Mouse (Mus musculus): ENCODE results near the gene Abhd15. TPM values are rescaled to one million over a fixed set of nuclear protein-coding genes. Genes with fewer than 3 reads are reported as not detected.
"Not testable (repeated sequence)": the region's sequence is repeated elsewhere in the genome, so short reads cannot be mapped to it uniquely, and the experiment has no call there.

Abhd15 gene
- total RNA-seq, 2 experiments from 2014 or later: 0.28 to 0.52 TPM

DNA sequence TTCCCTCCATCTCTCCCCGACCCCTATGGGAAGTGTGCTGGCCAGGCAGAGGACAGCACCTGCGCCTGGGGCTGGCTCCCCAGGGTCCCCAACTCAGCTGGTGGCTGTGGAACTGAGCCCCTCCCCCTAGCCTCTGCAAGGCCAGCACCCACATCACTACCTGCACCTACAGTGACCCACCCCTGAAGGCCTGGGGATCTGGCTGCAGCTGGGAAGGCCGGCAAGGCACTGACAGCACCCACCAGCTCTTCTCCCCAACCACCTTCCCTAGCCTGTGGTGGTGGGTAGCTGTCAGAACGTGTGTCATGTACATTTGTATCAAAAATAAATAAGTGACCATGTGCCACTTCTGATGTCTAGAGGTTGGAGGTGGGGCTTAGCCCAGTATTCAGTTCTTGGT lies 7.5 kb upstream of the Abhd15 start:
- DNase-seq: no peak
- intact Hi-C loops (cut with DNase I): no loop called here

DNA sequence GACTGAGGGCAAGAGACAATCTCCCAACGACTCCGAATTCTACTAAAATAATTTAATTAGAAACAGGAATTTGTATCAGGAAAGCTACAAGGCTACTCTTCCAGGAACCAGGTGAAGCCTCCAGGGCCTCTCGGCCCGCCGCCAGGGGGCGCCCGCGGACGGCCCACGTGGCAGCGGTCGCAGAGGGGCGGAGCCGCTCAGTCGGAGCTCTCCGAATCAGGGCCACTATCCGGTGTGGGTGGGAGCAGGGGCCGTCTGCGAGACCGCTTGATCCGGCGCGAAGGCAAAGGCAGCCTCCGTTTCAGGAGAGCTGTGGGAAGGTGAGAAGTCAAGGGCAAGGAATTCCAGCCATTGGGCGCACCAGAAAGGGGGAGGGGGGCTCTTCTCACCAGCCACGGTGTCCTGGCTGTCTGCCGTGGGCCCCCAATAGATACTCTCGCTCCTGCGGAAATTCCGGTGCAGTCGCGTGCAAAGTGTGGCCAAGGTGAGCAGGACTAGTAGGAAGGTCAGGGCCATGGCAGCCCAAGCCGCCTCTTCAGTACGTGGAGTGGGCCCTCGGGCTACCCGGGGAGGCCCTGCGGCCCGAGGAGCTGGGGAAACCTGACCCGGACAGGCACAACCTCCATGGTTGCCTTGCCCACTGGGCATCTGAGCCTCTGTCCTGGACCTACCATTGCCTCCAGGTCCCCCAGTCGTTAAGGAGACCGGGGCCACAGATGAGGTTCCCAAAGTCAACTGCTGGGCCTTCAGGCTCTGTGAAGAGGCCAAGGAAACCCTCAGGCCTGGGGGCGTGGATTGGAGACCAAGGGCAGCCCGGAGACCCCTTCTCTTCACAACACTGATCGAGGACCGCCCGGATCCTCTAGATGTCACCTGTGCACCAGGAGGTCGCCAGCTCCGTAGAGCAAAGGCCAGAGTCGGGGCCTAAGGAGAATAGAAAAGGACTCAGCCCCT lies 6.6 kb upstream of the Abhd15 start:
- DNase-seq: peak; percentile 78 to 82
- intact Hi-C loops (cut with DNase I): no loop called here

DNA sequence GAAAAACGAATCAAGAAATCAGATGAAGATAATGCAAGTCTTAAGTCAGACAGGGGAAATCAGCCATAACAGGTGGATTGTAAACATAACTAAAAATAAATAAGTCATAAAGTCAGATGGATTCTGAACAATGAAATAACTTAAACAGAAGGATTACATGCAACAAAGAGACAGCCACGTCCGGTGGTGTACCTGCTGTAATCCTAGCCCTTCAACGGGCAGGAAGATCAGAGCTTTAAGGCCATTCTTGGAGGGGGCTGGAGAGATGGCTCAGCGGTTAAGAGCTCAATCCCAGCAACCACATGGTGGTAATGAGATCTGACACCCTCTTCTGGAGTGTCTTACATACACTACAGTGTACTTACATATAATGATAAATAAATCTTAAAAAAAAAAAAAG lies 3.6 kb upstream of the Abhd15 start:
- intact Hi-C loops (cut with DNase I): loop anchor here (5.0 kb wide), 1 partner anchor 116 kb away; no protein-coding TSS in a partner anchor
- DNase-seq: no peak

DNA sequence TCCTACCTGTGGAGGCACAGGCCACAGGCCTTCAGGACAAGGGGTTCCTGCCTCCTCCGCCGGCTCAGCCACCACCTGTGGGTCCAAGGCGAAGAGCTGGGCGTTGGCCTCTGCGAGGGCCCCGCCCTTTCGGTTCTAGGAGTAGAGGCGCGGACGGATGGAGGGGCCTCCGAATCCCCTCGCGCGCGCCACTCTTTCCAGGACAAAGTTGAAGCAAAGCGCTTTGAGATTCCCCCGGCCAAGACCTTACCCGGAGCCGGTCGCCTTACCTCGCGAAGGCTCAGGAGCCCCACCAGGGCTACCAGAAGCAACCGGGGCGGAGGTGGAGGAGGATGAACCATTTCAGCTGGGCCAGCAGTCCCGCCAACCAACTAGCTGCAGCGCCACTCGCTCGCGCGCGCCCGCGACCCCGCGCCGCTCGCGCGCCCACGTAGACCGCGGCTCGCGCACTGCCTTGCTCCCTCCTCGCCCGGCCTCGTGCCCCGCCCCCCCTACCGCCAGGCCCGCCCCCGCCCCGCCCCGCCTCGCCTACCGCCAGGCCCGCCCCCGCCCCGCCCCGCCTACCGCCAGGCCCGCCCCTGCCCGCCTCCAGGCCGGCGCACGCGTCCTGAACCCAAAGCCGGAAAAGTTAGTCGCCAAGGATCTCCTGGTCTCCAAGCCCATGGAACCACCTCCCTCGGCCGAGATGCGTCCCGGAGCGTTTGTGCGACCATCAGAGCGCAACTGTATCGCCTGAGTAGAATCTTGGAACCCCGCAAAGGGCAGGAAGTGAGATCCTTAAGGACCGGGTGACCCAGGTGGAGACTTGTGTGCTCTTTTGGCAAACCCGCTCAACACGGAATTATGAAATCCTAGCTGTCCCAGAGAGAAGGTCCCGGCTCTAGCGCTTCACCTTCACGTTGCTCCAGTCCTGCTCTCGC lies 1.8 kb upstream of the Abhd15 start:
- DNase-seq: peak; percentile 78 to 82
- intact Hi-C loops (cut with DNase I): loop anchor here (2.0 to 5.0 kb wide), 2 partner anchors 22 to 114 kb away; no protein-coding TSS in a partner anchor

DNA sequence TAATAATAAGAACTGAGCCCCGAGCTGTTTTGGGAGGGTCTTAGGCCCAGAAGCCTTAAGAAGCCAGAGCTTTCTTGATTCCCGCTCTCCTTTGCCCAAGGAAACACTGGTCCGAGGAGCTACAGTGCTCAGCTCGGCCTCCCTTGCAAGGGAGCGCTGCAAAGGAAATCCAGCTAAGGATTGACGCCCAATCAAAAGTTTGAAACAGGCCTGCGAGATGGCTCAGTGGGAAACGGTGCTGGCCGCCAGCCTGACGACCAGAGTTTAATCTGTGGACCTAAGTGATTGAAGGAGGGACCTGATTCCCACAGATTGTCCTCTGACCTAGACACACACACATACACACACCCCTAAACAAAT lies 1.1 kb upstream of the Abhd15 start:
- intact Hi-C loops (cut with DNase I): loop anchor here (2.0 to 5.0 kb wide), 2 partner anchors 23 to 114 kb away; no protein-coding TSS in a partner anchor
- DNase-seq: peak; percentile 5 to 26

DNA sequence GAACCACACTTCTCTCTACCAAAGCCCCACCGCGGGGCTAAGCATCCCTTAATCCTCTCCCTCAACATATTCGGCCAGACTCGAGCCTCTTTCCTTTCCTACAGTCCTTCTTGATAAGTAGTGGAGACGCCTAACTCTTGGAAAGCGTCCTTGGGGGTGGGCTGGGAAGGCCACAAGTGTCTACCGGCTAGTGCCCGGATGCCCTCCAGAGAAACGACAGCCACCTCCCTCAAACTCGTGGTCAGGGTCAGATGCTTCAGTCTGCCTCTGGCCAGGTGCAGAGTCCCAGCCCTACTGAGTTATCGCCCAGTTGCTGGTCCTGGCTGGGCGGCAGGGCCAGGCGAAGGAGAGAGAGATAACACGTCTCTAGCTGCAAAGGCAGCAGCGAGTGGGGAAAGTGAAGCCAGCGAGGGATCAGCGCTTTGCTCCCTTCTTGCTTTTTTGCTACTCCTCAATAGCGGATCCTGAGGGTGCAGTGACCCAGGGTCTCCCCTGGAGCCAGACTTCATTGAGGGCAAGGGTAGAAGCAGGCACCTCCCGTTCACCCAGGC lies 565 bp upstream of the Abhd15 start:
- DNase-seq: no peak
- intact Hi-C loops (cut with DNase I): loop anchor here (5.0 kb wide), 1 partner anchor 113 kb away; no protein-coding TSS in a partner anchor

DNA sequence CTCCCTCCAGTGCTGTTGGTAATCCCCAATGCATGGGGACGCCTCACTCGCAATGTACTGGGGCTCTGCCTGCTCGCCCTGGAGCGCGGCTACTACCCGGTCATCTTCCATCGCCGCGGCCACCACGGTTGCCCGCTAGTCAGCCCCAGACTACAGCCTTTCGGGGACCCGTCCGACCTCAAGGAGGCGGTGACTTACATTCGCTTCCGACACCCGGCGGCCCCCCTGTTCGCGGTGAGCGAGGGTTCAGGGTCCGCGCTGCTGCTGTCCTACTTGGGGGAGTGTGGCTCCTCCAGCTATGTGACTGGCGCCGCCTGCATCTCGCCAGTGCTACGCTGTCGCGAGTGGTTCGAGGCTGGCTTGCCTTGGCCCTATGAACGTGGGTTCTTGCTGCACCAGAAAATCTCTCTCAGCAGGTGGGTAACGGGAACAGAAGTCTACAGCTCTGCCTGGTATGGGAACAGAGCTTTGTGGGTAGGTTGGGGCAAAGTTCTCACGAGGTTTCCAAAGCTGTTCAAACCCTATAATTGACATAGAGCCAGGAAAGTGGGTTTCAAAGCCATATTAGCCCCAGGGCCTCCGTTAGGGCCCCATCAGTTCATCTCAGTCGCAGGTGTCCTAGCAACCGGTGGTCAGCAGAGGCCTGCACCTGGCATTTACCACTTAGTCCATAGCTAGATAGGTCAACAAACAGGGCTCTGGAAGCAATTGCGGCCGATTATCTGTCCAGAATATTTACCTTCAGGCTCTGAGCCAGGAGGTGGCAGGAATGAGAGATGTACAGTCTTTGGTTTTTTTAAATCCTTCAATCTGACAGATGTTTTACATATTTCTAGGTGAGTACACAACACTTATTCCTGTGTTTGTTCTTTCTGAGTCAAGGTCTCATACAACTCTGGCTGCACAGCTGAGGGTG lies 974 bp downstream of the Abhd15 start, which contains the start of gene Trp53i13:
Gene Trp53i13 (minus strand): TSS at position 344 of the 916 bp plus-strand sequence.
- intact Hi-C loops (cut with DNase I): no loop called here

DNA sequence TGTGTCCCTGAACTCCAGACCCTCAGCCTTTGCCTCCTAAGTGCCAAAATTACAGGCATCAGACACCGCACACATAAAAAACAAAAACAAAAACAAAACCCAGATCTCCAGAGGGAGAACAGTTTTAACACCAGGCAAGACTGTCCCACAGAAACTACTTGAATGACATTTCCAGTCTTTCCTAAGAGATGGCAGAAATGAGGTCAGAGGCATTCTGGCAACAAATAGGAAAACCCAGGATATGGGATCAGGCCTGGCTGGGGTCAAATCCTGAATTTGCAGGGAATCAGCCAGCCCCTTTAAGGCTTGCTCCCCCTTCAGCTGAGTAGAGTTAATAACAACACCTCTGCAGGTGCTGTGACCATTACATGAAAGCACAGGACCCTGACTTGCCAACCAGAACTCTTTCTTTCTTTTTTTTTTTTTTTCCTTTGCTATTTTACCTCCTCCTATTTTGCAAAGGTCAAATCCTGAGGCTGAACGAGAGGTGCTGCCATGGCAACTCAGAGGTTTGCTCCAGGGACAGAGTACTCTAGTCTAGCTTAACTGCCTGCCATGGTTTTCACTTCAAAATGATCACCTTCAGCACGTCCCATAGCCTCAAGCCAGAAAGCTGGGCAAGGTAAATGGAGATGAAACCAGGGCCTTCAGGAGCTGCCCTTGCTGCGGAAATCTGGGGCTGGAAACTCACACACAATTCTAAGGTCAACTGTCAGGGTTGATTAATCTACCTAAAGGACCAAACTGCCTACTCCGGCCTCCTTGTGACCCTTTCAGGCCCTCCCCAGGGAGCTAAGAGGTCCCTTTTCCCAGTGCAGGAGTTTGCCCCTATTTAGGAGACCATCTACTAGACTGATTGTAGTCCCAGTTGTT lies 1.9 kb downstream of the Abhd15 start:
- no peak for DNase-seq
- intact Hi-C loops (cut with DNase I): no loop called here

More for the DNA sequence above, 974 bp downstream of the Abhd15 start, which contains the start of gene Trp53i13:
- DNase-seq: peak in 1 of 2 experiments; percentile 19

DNA sequence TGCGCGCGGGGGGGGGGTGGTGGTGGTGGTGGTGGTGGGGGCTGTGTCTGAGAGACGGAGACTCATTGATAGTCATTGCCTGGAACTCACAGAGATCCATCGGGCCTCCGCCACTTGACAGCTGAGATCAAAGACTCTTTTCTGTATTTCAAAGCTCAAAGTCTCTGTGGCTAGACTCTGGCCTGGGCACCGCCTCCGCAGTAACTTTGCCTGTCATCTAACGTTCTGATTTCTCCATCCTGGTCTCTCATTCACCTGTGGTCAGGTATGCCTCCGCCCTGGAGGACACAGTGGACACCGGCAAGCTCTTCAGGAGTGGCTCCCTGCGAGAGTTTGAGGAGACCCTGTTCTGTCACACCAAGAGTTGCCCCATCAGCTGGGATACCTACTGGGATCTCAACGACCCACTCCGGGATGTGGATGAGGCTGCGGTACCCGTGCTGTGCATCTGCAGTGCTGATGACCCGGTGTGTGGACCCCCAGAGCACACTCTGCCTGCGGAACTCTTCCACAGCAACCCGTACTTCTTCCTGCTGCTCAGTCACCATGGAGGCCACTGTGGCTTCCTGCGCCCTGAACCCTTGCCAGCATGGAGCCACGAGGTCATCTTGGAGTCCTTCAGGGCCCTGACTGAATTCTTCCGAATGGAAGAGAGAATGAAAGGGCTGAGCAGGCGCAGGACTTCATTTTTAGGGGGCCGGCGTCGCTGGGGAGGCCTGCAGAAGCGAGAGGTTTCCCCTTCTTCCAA lies 3.3 kb downstream of the Abhd15 start:
- no peak for DNase-seq
- intact Hi-C loops (cut with DNase I): no loop called here

DNA sequence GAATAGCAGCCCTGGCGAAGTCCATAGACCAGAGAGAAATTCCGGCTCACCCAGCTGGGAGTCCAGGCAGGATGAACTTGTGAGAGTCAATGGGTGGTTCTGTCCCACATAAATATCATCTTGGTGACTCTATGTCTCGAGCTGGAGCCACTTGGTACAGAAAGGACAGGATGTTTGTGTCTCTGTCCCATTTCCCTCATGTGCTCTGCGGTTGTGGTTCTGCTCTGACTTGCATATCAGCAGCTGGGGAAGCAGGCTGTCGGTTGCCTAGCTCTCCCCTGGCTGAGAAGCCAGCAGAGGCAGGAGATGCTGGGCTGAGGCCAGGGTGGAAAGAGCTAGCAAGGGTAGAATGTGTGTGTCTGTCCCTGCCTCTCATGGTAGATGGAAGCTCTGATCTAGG lies 4.1 kb downstream of the Abhd15 start, which contains the start of gene Gm10392:
Gene Gm10392 (minus strand): TSS at position 156 of the 400 bp plus-strand sequence.
- DNase-seq: peak in 1 of 2 experiments; percentile 5
- intact Hi-C loops (cut with DNase I): no loop called here

DNA sequence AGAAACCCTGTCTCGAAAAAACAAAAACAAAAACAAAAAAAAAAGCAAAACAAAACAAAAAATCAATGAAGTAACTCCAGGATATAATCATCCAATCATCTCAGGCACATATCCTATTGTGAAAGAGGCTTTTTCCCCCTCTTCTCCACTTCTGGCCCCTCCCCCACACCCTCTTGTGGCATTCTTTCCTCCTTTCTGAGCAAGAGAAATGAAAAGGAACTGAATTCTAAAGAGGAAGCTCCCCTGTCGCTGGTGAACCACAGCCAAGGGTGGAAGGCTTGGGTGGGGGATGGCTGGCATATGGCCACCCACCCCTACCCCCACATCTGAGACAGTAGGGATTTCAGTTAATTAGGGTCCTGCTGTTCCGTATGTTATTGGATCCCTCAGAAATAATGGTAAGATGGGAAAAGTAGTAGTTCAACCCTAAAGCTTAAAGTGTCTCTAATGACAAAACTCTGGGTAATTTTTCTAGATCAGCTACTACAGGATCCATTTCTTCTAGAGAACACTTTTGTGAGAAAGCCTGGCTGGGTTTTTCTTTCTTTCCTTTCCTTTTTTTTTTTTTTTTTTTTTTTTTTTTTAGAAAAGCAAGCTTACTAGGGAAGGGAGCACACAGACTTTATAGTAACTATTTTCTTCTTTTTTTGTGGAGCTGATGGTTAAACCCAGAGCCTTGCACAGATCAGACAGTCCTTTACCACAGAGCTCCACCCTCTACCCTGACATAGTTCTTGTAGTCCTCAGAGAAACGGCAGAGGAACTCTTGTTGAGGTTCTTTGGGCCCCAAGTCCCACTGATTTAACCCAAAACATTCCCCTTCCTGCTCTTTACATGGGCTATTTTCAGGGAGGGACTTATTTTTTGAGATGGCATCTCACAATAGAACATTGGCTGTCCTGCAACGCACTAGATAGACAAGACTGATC lies 5.9 kb downstream of the Abhd15 start:
- peak in 1 of 2 experiments; percentile 28 for DNase-seq
- intact Hi-C loops (cut with DNase I): no loop called here

DNA sequence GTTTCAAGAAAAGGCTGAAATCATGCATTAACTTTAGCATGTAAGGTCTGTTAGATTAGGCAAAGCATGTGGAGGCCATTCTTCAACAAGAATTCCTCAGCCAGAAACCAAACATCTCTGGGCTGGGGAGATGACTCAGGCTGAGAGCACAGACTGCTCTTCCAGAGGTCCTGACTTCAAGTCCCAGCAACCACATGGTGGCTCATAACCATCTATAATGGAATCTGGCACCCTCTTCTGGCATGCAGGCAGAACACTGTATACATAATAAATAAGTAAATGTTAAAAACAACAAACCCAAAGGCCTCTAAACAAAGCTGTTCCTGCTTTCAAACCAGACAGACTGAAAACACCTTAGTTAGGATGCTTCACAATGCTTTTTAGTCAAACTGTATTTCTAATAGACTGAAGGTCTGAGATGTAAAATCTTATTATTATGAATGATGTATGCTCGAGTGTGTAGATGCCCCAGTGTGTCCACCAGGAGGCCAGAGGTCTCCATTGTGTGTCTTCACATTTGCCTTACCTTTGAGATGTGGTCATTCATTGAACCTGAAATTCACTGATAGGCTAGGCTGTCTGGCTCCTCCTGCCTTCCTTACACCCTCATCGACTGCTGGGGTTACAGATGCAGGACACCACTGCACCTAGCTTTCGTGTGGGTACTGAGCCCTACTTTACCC lies 11.0 kb downstream of the Abhd15 start:
- intact Hi-C loops (cut with DNase I): no loop called here
- no peak for DNase-seq

DNA sequence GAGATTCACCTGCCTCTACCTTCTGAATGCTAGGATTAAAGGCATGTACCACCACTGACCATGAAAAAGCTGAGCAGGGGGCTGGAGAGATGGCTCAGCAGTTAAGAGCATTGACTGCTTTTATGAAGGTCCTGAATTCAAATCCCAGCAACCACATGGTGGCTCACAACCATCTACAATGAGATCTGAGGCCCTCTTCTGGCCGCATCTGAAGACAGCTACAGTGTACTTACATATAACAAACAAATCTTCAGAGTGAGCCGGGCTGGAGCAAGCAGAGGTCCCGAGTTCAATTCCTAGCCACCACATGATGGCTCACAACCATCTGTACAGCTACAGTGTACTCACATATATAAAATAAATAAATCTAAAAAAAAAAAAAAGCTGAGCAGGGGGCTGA lies 13.5 kb downstream of the Abhd15 start:
- DNase-seq; intact Hi-C loops (cut with DNase I): not testable (repeated sequence)

DNA sequence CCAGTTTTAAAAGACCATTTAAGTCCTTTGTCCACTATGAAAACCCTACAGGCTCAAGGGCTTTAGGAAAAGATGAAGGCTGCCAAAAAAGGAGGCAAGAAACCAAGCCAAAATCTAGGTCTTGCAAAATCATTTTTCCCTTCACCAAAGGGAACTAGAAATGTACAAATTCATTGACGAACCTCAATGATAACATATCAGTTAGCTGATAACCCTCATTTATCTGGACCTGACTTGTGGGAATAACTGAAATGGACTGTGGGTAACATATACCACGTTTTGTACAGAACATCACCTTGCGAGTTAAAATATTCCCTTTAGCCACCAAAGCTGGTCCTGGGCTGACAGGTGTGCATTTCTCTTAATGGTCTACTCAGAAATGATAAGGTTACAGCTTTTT lies 14.7 kb downstream of the Abhd15 start:
- no peak for DNase-seq
- intact Hi-C loops (cut with DNase I): no loop called here

DNA sequence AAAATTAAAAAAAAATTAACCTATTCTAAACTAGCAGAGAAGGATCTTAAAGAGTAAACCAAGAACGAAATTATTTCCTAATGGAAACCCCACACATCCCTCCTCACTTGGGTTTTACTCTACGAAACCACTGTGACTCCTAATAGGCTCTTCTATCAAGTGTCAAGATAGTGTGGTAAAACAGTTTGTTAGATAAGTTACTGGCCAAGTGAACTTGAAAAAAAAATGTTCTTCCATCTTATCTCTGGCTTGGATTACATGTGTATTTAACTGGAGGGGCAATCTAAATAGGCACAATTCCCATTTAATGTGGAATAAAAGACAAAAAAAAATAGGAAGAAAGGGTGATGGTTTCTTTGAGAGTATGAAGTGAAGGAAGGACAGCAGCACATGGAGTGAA lies 15.9 kb downstream of the Abhd15 start:
- no peak for DNase-seq
- intact Hi-C loops (cut with DNase I): no loop called here
